Mouse (Mus musculus) thymus, postnatal 14 days (tissue): ENCODE measurements around the gene Etnk2.

Source experiments
- DNase-seq: peaks from one replicate; pipeline ENCODE4 v3.0.0; 2021

The Etnk2 gene

DNA sequence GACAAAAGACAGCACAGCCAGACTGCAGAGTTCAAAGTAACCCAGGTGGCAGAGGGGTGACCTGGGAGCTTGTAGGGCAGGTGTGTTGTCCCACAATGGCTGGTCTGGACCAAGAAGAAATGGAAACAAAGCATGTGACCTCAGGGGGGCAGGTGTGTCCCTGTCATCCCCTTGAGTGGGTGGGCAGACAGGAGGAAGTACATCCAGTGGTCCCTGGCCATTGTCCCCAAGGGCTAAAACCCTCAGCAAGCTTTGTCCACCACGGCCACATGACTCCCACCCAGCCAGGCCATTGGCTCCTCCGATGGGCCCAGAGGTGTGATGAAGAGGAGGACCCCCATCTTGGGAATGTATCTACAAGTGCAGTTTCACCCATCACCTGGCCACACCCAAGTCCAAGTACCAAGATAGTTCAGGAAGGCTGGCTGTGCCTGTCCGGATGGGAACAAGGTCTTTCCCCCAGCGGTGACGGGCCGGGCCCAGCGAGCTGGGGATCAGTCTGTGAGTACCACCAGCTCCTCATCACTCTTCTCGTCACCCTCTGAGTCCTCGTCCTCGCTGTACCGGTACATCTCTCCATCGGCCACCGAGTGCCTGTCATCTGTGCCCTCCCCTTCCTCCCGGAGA is 19.9 kb downstream of the Etnk2 start:
- DNase-seq: no peak

DNA sequence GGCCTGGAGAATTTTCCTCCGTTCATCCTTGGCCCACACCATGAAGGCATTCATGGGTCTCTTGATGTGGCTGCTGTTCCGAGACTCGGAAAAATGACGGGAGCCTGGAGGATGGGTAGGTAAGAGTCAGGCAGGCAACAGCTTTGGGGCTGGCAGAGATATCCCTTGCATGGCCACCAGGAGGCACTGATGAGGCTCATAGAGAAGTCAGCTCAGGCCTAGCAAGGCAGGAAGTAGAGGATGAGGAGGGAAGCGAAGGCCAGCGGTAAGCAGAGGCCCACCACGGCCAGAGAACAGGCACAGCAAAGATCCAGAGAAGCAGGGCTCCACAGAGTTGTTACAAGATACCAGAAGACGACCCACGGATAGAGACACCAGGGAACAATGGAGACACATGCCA is 22.1 kb downstream of the Etnk2 start:
- DNase-seq: peak; percentile 90

DNA sequence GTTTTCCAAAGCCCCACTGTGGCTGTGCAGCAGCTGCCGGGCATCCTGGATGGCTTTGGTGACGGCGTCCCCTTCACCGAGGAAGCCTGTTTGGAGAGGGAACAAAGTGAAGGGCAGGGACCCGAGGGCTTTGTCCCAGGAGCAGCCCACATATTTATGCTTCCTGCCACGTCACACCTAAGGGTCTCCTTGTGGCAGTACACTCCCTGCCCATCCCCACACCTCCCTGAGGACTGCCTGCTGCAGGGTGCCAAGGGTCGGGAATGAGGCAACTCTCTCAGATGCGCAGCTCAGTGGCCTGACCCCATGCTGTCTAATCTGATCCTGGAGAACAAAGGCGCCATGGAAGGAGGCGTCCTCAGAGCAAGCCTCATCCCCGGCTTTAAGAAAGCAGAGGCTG is 22.8 kb downstream of the Etnk2 start:
- no peak for DNase-seq

DNA sequence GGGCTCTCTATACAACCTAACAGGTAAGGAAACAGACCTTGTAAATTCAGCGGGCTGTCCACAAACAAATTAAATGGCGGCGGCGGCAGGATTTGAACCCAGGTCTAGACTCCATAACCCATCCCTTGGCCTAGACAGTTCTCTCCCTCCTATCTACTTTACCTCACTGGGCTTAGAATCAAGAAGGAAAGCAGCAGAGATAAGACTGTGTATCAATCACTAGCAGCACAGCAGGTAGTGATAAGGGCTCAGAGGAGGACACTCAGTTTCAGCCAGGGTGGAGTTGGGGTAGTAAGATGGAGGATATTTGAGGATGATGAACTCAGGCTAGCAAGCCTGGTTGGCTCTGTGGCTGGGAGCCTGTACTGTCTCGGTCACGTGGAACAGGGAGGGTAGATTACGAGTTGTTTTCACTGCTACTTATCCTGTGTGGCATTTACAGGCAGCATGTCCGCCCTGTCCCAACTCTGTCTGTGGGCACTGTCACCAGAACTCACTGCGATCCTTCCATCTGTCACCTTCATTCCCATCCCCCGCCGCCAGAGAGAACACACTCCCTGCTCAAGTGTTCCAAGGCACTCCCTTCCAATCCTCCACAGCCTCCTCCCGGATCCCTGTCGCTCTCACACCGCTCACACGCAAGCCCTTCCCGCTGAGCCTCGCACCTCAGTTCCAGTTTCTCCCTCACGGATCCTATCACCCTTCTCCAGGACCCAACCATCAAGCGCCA is 24.3 kb downstream of the Etnk2 start:
- DNase-seq: no peak

DNA sequence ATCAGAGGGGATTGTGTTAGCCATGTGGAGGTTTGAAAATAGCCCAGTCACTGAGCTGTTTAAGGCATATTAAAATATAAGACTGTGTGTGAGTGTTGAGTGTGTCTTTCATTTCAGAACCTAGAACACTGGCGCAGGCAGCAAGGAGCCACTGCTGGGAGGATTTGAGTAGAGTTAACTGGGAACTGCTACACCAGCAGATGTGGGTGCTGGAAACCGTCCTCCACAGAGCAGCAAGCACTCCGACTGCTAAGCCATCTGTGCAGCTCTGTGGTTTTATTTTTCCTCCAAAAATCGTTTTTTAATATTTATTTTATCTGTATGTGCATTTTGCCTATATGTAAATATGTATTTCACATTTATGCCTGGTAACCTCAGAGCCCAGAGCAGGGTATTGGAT is 31.3 kb downstream of the Etnk2 start:
- DNase-seq: no peak

DNA sequence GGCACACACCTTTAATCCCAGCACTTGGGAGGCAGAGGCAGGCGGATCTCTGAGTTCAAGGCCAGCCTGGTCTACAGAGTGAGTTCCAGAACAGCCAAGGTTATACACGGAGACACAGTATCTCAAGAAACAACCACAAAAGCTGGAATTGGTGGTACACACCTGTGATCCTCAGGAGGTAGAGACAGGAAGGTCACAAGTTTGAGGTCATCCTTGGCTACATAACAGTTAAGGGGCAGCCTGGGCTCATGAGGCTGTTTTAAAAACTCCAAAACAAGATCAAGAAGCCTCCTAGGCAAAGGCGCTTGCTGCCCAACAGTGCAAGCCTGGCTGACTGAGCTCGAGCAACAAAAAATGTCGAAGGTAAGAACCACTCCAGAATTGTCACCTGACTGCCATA is 33.3 kb downstream of the Etnk2 start:
- no peak for DNase-seq

DNA sequence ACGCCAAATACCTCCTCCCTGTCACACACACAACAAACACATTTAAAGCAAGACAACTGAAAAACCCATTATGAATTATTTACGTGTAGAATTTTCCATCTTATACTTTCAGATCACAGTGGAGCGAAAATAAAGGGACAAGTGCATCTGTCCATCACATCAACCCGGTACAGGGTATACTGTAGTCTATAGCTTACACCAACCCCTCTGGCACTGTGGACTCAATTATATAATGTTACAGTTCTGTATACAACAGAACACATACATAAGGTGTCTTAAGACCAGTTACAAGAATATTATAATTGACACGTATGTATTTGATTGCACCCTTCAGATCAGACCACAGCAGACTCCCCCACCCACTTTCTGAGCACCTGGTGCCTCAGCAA is 33.7 kb downstream of the Etnk2 start:
- DNase-seq: no peak

DNA sequence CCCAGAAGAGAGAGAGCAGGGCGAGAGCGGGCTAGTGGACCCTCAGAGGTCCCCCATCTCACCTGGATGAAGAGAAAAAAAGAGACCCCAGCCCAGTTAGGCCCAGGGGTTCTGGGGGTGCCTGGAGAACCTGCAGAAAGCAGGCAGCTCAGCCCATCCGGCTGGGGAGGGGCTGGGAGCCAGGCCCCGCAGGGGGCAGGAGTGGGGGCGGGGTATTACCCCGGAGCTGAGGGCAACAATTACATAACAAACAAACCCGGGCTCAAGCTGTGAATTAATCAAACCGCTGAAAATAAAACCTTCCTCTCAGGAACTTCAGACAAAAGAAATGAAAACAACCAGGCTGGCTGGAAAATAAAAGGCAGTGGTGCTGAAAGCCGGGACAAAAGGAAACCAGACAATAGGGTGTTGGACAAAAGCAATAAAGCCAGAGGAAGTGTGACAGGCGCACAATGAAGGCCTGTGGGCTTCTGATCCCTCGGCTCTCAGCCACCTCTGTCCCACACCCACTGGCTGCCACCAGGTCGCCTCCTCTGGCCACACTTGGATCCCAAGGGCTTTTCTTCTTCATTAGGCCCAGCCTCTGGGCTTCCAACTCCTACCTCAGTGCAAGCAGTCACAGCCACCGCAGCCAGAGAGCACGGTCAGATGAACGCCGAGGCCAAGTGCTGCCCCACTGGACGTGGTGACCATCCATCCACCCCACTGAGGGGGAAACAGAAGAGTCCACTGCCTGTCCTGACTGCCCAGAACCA is 34.3 kb downstream of the Etnk2 start:
- no peak for DNase-seq

DNA sequence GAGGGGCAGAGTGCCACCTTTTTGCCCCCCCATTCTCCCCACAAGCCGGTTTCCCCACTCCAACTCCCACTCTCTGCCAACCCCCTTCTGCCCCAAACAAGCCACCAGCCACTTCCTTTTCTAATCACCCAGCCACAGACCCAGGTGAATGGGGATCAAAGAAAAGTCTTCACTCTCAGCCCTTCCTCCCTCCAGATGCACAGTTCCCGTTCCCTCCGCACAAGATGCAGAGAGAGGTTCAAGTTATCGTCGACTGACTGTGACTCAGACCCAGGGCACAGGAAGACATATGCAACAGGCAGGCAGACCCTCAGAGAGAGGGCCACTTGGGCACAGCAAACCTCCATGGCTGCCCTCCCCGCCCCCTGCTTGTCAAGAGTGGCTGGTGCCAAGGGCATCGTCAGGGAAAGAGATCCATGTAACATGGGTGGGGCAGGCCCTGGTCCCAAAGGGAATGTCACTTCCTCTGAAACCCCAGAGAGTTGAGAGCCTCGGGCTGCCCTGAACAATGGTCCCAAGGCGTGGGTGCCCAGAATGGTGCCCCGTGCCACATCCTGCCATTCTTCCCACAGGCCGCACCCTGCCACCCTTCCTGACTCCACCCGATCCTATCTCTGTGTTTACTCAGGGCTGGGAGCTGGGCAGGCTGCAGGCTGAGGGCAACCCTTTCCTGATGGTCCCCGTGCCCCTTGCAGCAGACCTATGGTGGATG is 36.8 kb downstream of the Etnk2 start:
- peak; percentile 52 for DNase-seq

DNA sequence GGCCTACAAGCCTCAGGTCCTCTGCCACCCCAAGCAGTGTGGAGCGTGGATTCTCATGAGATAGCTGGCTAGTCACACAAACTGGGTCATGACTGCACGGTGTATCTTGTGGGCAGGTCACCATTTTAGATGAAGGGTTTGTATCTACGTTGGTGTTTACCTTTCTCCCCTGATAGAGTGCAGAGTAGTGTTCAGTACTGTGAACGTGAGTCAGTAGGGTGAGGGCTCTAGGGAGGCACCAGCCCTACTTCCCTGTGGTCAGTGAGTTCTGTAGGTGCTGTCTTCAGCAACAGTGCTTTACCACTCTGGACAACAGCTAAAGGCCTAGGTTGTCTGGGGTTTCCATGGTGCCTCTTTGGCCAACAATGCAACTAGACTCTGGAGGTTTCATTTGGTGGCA is 40.6 kb downstream of the Etnk2 start:
- no peak for DNase-seq

DNA sequence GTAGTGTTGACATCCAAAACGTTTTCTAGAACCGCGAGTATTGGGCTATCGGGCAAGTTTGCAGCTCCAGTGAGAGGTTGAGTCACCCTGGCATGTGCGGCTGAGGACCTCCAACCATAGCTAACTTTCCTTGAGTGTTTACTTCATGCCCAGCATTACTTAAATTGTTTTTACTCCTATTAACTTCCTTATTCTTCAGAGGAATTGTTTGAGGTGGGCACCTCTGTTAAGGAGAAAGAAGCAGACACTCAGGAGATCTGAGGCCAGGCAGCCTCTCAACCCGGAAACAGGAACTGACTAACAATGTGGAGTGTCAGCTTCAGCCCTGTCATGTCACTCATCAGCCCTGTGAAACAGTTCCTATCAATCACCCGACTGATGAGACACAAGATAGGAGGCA is 43.2 kb downstream of the Etnk2 start:
- peak; percentile 34 for DNase-seq

DNA sequence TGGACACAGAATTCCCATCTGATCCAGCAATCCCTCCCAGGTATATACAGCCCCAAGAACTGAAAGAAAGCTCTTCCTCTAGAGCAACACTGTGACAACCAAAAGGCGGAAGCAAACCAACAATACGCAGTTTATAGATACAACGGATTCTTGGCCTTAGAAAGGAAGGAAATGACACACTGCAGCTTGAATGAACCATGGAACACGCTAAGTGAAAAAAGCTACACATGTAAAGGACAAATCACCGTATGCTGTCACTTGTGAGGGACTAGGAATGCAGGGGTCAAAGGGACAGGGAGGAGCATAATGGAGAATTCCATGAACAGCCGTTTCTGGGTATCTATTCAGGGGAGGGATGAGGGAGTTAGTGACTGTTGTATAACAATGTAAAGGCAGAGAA is 44.1 kb downstream of the Etnk2 start:
- DNase-seq: no peak

DNA sequence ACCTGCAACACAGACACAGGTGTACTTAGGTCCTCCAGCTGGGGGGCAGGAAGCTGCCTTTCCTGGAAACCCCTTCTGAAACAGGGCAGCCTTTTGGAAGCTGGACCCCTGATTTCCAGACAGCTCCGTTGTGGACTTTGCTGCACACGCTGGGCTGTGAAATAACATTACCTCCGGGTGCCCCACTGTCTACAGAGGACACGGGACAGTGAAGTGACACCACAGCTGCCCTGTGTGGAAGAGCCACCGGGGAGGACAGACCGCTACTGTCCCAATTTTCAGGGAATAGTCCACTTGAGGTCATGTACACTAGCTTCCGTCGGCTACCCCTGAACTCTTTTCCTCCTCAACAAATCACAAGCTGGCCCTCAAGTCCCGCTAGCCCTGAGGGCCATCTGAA is 44.9 kb downstream of the Etnk2 start:
- no peak for DNase-seq

DNA sequence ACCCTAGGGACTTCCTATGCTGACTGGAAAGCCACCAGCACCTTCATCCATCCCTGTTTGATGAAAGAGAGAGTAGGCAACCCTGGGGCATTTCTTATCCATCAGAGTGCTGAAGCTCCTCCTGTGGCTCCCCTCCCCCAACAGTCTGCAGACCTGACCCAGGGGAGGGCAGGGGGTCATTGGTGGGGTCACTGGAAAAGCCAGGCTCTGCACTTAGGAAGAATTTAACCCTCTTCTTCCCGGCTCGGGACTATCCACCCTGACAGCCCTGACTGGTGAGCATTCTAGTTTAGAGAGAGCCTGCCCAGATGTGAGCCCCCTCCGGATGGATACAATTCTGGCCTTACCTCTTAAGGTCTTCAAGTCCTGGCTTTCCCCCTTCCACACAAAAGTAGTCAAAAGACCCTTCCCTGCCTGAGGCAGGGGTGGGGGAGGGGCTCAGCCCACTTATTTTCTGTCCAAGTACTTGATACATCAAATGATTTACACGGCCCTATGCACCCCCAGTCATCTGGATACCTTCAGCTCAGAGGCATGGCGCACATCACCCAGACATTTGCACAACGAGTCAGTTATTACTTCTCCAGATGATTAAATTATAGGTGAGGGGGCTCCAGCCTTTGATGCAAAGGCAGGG is 45.6 kb downstream of the Etnk2 start:
- no peak for DNase-seq

DNA sequence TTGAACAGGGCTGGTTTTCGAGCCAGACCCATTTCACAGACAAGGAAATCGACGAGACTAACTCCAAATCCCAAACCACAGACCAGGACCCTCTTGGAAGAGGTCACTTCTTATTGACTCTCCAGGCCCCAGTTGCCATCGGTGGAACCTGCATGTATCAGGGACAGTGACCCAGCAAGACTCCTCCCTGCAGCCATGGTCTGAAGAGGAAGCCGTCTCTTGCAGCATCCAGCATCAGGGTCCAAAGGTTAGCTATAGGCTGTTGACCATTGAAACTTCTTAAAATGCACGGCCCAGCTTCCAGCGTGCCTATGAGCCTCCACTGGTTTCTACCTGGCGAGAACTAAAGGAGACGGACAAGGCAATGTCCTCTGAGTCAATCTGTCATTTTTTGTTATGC is 46.4 kb downstream of the Etnk2 start:
- no peak for DNase-seq

DNA sequence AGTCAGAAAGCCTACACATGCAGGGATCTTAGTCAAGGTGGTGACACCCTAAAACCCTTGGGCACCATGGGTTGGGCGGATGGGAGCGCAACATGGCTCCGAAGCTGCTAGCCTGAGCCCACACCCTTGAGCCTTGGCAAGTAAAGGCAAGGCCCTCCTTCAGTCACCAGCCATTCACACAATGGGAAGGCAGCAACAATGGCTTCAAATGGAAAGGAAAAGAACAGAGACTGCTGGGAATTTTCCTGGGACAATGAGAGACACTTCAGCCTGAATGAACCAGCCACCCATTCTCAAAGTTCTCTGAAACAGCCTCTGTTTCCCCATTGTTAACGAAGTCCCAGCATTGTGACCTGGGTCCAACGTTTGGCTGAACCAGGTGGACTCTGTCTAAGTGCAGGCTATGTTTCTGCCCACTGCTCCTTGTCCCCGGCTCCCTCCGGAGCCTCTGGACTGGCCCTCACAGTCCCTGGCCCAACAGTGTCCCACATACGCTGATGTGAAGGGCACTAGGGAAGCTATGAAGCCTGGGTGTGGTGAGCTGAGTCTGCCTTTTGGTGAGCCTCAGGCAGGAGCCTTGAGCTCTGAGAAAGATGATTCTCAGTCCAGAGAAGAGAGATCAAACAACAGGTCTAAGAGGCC is 48.3 kb downstream of the Etnk2 start:
- no peak for DNase-seq

DNA sequence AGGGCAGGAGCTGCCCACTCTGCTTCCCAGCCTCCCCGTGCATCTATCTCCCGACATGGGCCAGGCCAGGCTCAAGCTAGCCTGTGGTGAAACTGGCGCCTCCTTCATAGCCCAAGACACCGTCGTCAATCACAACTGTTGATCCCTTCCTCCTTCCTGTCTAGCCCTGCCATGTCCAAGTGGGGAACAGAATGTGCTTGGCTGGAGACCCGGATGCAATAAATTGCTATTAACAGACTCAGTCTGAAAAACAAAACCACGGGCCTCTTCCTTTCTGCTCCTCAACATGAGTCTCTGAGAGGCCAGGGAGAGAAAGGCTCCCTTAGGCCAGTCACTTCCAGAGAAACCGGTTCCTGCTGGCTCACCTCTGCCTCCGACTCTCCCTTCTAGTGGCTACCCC is 49.6 kb downstream of the Etnk2 start:
- no peak for DNase-seq

DNA sequence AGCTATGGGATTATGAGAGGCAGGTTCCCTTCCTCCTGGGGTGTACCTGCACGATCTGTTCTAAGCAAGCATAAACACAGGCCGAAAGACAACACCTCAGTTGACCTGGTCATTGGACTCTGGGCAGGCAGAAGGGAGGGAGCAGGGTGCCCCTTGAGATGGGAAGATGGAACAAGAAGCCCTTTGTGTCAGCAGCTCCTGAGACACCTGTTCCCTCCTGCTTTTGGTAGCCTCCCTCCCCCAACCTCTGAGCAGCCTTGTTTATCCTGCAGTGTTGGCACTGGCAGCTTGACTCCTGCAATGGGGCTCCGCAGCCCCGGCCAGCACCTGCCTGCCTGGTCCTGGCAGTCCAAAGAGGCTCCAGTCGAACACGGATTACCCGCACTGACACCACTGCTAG is 51.7 kb downstream of the Etnk2 start:
- no peak for DNase-seq

DNA sequence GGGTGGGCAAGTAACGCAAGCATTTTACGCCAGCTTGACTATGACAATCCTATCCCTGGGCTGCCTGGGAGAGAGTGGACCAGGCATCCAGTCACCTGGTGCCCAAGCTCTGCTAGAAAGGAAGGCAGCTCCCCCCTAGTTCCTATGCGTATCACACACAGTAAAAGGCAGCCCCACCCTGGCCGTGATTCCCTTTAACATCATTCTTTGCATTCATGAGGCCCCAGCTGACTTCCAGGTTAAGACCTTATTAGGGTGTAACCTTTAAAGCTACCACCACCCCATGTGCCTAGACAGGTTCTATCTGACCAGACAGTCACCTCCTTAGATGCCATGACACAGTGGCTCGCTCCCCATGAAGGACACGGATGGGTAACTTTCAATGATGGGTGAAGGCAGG is 52.1 kb downstream of the Etnk2 start:
- no peak for DNase-seq

DNA sequence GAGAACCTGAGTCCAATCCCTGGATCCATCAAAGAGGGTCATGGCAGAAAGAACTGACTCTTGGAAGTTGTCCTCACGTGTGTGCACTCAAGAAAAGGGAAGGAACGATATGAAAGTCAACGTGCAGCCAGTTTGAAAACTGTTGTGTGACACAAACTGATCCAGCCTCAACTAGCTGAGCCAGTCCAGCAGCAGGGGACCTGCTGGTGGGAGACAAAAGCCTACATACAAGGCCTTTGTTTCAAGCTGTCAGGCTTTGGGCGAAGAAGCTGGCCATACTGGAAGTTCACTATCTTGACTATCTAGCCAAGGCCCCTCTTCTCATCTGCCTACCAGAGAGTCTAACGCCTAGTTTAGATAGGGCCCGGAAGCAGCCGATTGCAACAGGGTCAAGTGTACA is 53.1 kb downstream of the Etnk2 start:
- DNase-seq: no peak

DNA sequence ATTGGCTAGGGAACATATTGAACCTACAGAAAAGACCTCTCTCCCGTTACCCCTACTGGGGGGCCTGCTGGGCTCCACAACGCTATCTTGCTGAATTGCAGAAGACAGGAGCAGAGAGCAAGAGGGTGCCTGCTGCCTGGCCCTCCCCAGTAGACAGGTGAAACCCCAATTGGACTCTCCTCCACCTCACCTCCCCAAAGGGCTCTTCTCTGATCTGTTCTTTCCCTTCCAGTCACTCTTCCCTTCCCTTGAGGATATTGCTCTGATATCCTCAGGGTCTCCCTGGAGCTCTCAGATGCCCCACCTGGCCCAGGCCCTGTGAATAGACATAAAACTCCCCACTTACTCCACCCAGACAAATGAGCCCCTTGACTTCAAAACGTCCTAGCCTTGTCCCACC is 53.7 kb downstream of the Etnk2 start:
- DNase-seq: no peak

DNA sequence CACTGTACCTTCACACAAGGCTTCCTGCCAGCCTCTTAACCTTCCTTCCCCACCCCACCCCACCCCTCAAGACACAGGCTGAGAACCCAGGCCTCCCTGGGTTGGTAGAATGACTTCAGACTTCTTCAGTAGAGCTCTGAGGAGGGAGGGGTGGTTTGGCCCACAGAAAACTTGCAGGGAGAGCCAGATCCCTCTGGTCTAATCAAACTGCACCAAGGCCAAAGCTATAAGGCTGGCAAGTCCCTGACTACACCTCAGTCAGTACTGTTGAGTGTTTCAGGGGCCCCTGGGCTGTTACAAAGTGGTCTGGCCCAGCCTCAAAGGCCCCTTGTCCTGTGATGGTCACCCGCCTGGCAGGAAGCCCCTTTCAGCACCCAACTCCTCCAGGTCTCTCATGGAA is 54.2 kb downstream of the Etnk2 start:
- DNase-seq: no peak
